Mouse (Mus musculus) monocyte, adult 59 days (primary cell): ENCODE results near the gene Sipa1l1. TPM values are rescaled to one million over a fixed set of nuclear protein-coding genes. Genes with fewer than 3 reads are reported as not detected.

Experiments
- total RNA-seq, 2 experiments: library from RNA; stranded (reverse); gene quantifications; one replicate each; pipeline ENCODE4 v1.2.4; 2023

Gene Sipa1l1
- 10 to 100 TPM; 38.8 to 40.5 TPM for total RNA-seq

DNA sequence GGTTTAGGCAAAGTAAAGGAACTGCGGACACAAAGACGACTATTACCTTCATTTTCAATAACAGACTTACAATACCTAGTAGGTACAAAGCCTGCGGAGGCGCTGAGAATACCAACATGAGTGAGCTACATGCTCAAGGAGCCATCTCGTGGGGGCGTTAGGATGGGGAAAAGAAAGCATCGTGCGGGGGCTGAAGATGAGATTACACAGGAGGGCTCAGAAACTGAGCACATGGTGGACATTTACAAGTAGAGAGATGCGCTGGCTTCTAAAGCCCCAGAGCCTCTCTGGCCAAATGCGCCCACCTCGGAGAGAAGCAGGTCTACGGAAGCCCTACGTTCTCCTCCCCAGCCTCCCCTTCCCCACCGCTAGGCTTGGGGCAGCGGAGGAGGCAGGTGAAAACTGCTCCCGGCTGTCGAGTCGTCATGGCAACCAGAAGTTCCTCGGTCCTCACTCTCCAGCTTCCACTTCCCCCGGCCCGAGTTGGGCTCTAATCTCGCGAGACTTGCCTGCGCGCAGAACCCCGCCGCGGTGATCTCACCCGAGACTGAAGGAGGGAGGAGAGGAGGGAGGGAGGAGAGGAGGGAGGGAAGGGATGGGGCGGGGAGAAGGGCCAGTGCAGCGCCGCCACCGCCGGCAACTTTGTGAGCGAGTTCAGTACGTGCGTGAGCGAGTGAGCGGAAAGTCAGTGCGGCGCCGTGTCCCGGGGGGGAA, at the start of gene Sipa1l1:
TSS of gene Sipa1l1 (plus strand) at position 501 of the 714 bp plus-strand sequence.

